ENCODE assay signal across 16 mouse cellular contexts in genomic region chr11:102083193-102083592, GRCm38 (mm10). TPM values are rescaled to one million over a fixed set of nuclear protein-coding genes. Genes with fewer than 3 reads are reported as not detected.
DNase-seq lines count a peak whose midpoint lies in the region; ATAC-seq lines count a peak whose summit lies in the region.
"Had no signal": no experiment of that assay in that cellular context is flagged by ENCODE, and none has a peak within 500 bp of the region (broad histone marks: within the 10 kb centered on the region; RNA-seq: fewer than 3 reads in every experiment).

No protein-coding gene starts in this region.

- peaks cover 14% of the 10 kb centered on the region for H3K36me3 ChIP-seq in hindbrain, embryonic 12.5 days
- peaks cover 27% of the 10 kb centered on the region for H3K36me3 ChIP-seq in hindbrain, embryonic 10.5 days
- H3K36me3 ChIP-seq in liver, embryonic 12.5 days: peaks cover 50% of the 10 kb centered on the region

- no peak for DNase-seq in hindbrain, embryonic 10.5 days (ENCODE audit: low spot score)
- DNase-seq in right cerebral cortex, adult 2 months (ENCODE audit: low spot score in 2 of 2): peak; percentile 44 to 48
- no peak for DNase-seq in right cerebral cortex, postnatal 4 days
- DNase-seq in right cerebral cortex, postnatal 25 days: peak; percentile 46
- no peak for DNase-seq in frontal cortex, postnatal 14 days (ENCODE audit: low spot score in 2 of 2)
- DNase-seq in ovary, postnatal 14 days (ENCODE audit: low spot score): no peak
- DNase-seq: cerebellum, adult 9-10 months; heart, postnatal 14 days; kidney, adult 11 months; kidney, postnatal 4 days; liver, embryonic 13.5 days; lung, postnatal 36 days had no signal

- H3K4me1 ChIP-seq in hindbrain, embryonic 12.5 days: peaks cover 33% of the 10 kb centered on the region
- H3K4me1 ChIP-seq in hindbrain, embryonic 10.5 days (replicated peaks): peaks cover 59% of the 10 kb centered on the region
- H3K4me1 ChIP-seq in liver, embryonic 12.5 days: peaks cover 42% of the 10 kb centered on the region

- no peak overlapping the region for H3K4me3 ChIP-seq in hindbrain, embryonic 12.5 days
- H3K4me3 ChIP-seq in hindbrain, embryonic 10.5 days: no peak overlapping the region
- no peak overlapping the region for H3K4me3 ChIP-seq in liver, embryonic 12.5 days

- no peaks in the 10 kb centered on the region for H3K9me3 ChIP-seq in hindbrain, embryonic 12.5 days (replicated peaks)
- no peaks in the 10 kb centered on the region; the same call in 1 of the 2 replicates for H3K9me3 ChIP-seq in hindbrain, embryonic 10.5 days
- H3K9me3 ChIP-seq in liver, embryonic 12.5 days (replicated peaks): no peaks in the 10 kb centered on the region
- H3K9me3 ChIP-seq: stomach, embryonic 15.5 days had no signal

- no peak overlapping the region; the same call in 1 of the 2 replicates for H3K9ac ChIP-seq in hindbrain, embryonic 12.5 days
- no peak overlapping the region for H3K9ac ChIP-seq in liver, embryonic 12.5 days
- H3K9ac ChIP-seq: stomach, embryonic 15.5 days had no signal

- no peak for ATAC-seq in hindbrain, embryonic 12.5 days (ENCODE audit: low FRiP score)
- ATAC-seq in liver, embryonic 12.5 days: no peak
- ATAC-seq: activated CD4-positive, CD25-positive, alpha-beta regulatory T cell, adult 4 months had no signal

- H3K4me2 ChIP-seq in hindbrain, embryonic 12.5 days (replicated peaks): peak overlapping the region; percentile 78; the same call in 1 of the 2 replicates
- H3K4me2 ChIP-seq in liver, embryonic 12.5 days: peak overlapping the region; percentile 70

- no peaks in the 10 kb centered on the region for H3K27me3 ChIP-seq in hindbrain, embryonic 12.5 days
- peaks cover 28% of the 10 kb centered on the region for H3K27me3 ChIP-seq in hindbrain, embryonic 10.5 days (ENCODE audit: insufficient read depth, poor library complexity, severe bottlenecking)
- peaks cover 26% of the 10 kb centered on the region for H3K27me3 ChIP-seq in liver, embryonic 12.5 days (replicated peaks)
- H3K27me3 ChIP-seq: stomach, embryonic 15.5 days had no signal

- 45% methylated on average over 4 of the region's 4 CpGs for WGBS in hindbrain, embryonic 12.5 days
- WGBS in hindbrain, embryonic 10.5 days: 56% methylated on average over 4 of the region's 4 CpGs
- WGBS in liver, embryonic 12.5 days (ENCODE audit: insufficient replicate concordance): 76% methylated on average over 4 of the region's 4 CpGs

- no peak overlapping the region for H3K27ac ChIP-seq in hindbrain, embryonic 12.5 days
- no peak overlapping the region for H3K27ac ChIP-seq in hindbrain, embryonic 10.5 days
- H3K27ac ChIP-seq in liver, embryonic 12.5 days: no peak overlapping the region
- H3K27ac ChIP-seq: liver, embryonic 13.5 days; stomach, embryonic 15.5 days had no signal

RNA-seq across cellular contexts. Expression of gene Mpp2, which starts 5.1 kb away (rescaled TPM):
- polyA plus RNA-seq in hindbrain, embryonic 12.5 days (2016; fragmentation: Nextera tagmentation; extraction: Ambion mirVana): 22.0 and 24.1 TPM in 2 replicates
- 12.8 and 18.6 TPM in 2 replicates for polyA plus RNA-seq in hindbrain, embryonic 10.5 days (2016; fragmentation: Nextera tagmentation; extraction: Ambion mirVana)
- polyA plus RNA-seq in liver, embryonic 12.5 days (2016; fragmentation: Nextera tagmentation; extraction: Ambion mirVana): 15.1 and 16.7 TPM in 2 replicates

RNA-seq across cellular contexts. Expression of gene Ppy, which starts 17.9 kb away (rescaled TPM):
- polyA plus RNA-seq in hindbrain, embryonic 12.5 days (2016; fragmentation: Nextera tagmentation; extraction: Ambion mirVana): not detected in 2 replicates
- polyA plus RNA-seq in hindbrain, embryonic 10.5 days (2016; fragmentation: Nextera tagmentation; extraction: Ambion mirVana): not detected in 2 replicates
- not detected in 2 replicates for polyA plus RNA-seq in liver, embryonic 12.5 days (2016; fragmentation: Nextera tagmentation; extraction: Ambion mirVana)
- polyA plus RNA-seq: activated CD4-positive, CD25-positive, alpha-beta regulatory T cell, adult 4 months; liver, embryonic 13.5 days had no signal

RNA-seq across cellular contexts. Expression of gene Pyy, which starts 24.4 kb away (rescaled TPM):
- 3.3 and 5.5 TPM in 2 replicates for polyA plus RNA-seq in hindbrain, embryonic 12.5 days (2016; fragmentation: Nextera tagmentation; extraction: Ambion mirVana)
- polyA plus RNA-seq in hindbrain, embryonic 10.5 days (2016; fragmentation: Nextera tagmentation; extraction: Ambion mirVana): 0.50 and 0.97 TPM in 2 replicates
- 0.32 TPM in 1 of 2 replicates, not detected in the other for polyA plus RNA-seq in liver, embryonic 12.5 days (2016; fragmentation: Nextera tagmentation; extraction: Ambion mirVana)
- polyA plus RNA-seq: activated CD4-positive, CD25-positive, alpha-beta regulatory T cell, adult 4 months; liver, embryonic 13.5 days had no signal

RNA-seq across cellular contexts. Expression of gene Cd300lg, which starts 41.9 kb away (rescaled TPM):
- 0.12 and 0.43 TPM in 2 replicates for polyA plus RNA-seq in hindbrain, embryonic 12.5 days (2016; fragmentation: Nextera tagmentation; extraction: Ambion mirVana)
- 0.12 and 0.35 TPM in 2 replicates for polyA plus RNA-seq in hindbrain, embryonic 10.5 days (2016; fragmentation: Nextera tagmentation; extraction: Ambion mirVana)
- polyA plus RNA-seq in liver, embryonic 12.5 days (2016; fragmentation: Nextera tagmentation; extraction: Ambion mirVana): 0.50 and 0.51 TPM in 2 replicates

RNA-seq across cellular contexts. Expression of gene Mpp3, which starts 54.9 kb away (rescaled TPM):
- polyA plus RNA-seq in hindbrain, embryonic 12.5 days (2016; fragmentation: Nextera tagmentation; extraction: Ambion mirVana): 35.6 and 36.2 TPM in 2 replicates
- 14.4 and 27.4 TPM in 2 replicates for polyA plus RNA-seq in hindbrain, embryonic 10.5 days (2016; fragmentation: Nextera tagmentation; extraction: Ambion mirVana)
- polyA plus RNA-seq in liver, embryonic 12.5 days (2016; fragmentation: Nextera tagmentation; extraction: Ambion mirVana): 0.66 and 0.85 TPM in 2 replicates

Comparison
In these comparisons a context has a peak if more than half of its experiments do, and no peak if none do; other contexts are left out.
1. DNase-seq: peak in right cerebral cortex, adult 2 months (2 of 2) and right cerebral cortex, postnatal 25 days (single experiment); none in hindbrain, embryonic 10.5 days (single experiment), right cerebral cortex, postnatal 4 days (single experiment), frontal cortex, postnatal 14 days (0 of 2) and ovary, postnatal 14 days (single experiment).